Mouse (Mus musculus): ENCODE measurements at regions not wholly inside any gene's neighbourhood (a gene's known extent, or its start where the extent isn't known, plus 50 kb on each side); places are given as distances from the start of the nearest gene placed in this dataset.

GRCm38 (mm10) chr9:6617155-6617554, 347.5 kb upstream of the Ddi1 start:
- intact Hi-C loops (cut with DNase I), result no loop called here
- no peak for DNase-seq (ENCODE audit: low spot score)

GRCm38 (mm10) chr9:6609284-6609627, 339.6 kb upstream of the Ddi1 start:
- DNase-seq (ENCODE audit: low spot score), result no peak
- intact Hi-C loops (cut with DNase I), result no loop called here

- intact Hi-C loops (cut with DNase I), result no loop called here
- no peak for DNase-seq (ENCODE audit: low spot score)
Observed at GRCm38 (mm10) chr9:6608428-6609283, 339.0 kb upstream of the Ddi1 start.

Measured in heart, postnatal 25 days (tissue).